Mouse (Mus musculus) liver, embryonic 14.5 days (tissue): ENCODE measurements around the gene Olfr809.

ENCODE experiments used
- CTCF ChIP-seq: IDR thresholded peaks from 2 replicates; pipeline ENCODE4 v1.5.1; 2016; ENCODE audit warnings: antibody characterized with exemption, low read depth, control low read depth
- EP300 ChIP-seq: IDR thresholded peaks from 2 replicates; pipeline ENCODE4 v1.6.1; 2016; ENCODE audit warnings: antibody characterized with exemption, low read depth

DNA sequence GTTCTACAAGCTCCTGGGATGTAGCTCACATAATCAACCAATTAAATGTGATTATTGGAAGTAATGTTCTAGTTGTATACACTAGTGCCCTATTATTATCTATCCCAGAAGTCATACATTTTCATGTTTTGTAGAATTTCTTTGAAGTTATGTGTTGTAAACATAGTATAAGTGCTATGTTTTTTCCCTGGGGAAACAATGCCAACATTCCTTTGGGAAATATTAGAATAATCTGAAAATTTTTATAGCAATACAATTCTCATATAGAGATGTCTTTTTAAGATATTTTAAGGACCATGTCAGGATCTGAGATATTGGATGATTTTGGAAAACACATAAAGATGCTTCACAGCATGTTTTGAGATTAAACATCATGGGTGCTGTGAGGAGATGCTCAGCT is at the start of gene Olfr809:
- TF ChIP-seq CTCF = no peak
- no peak for TF ChIP-seq EP300
